In the genomic region with DNA sequence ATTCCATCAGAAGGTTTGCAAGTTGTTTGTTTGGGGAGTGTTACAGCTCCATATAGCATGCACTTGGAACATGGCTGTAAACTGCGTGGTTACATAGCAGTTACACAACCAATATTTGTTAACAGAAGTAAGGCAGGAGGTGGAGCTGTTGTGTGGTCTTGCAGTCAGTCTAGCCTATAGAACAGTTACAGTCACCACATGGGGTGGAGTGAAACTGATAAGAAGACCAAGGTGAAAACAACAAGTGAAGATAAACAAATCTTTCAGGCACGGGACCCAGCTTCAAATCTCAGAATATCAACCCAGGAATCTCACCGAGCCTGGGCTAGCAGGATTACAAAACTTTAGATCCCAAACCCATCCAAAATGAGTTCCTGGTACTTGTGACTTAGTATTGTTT, we compare ENCODE assay signal across 8 mouse cellular contexts. TPM values are rescaled to one million over a fixed set of nuclear protein-coding genes. Genes with fewer than 3 reads are reported as not detected.
DNase-seq lines count a peak whose midpoint lies in the region; ATAC-seq and TF ChIP-seq lines count a peak whose summit lies in the region.

No protein-coding gene starts in this region.

- peak overlapping the region; percentile 91 for H3K4me2 ChIP-seq in heart, embryonic 14.5 days (ENCODE audit: low read length)
- H3K4me2 ChIP-seq in hindbrain, postnatal 0 days (ENCODE audit: low read depth, low read length): peak overlapping the region; percentile 80
- H3K4me2 ChIP-seq in midbrain, embryonic 13.5 days (replicated peaks): peak overlapping the region; percentile 67

- WGBS in heart, embryonic 14.5 days: 54% methylated on average over 3 of the region's 3 CpGs
- 82% methylated on average over 3 of the region's 3 CpGs for WGBS in hindbrain, postnatal 0 days
- 84% methylated on average over 3 of the region's 3 CpGs for WGBS in midbrain, embryonic 13.5 days

- H3K9ac ChIP-seq in heart, embryonic 14.5 days (ENCODE audit: low read length): peak overlapping the region; percentile 89
- peak overlapping the region; percentile 93; the same call in 1 of the 2 replicates for H3K9ac ChIP-seq in hindbrain, postnatal 0 days (replicated peaks; ENCODE audit: low read length)
- H3K9ac ChIP-seq in midbrain, embryonic 13.5 days (replicated peaks): peak overlapping the region; percentile 89

- H3K9me3 ChIP-seq in heart, embryonic 14.5 days (ENCODE audit: control insufficient read depth, low read length): no peaks in the 10 kb centered on the region
- H3K9me3 ChIP-seq in hindbrain, postnatal 0 days (ENCODE audit: low read length): no peaks in the 10 kb centered on the region
- no peaks in the 10 kb centered on the region for H3K9me3 ChIP-seq in midbrain, embryonic 13.5 days

- peaks cover 44% of the 10 kb centered on the region for H3K36me3 ChIP-seq in heart, embryonic 14.5 days (ENCODE audit: control insufficient read depth, insufficient read depth, low read length)
- peaks cover 31% of the 10 kb centered on the region; the same call in 1 of the 2 replicates for H3K36me3 ChIP-seq in hindbrain, postnatal 0 days (ENCODE audit: insufficient read depth, low read length)
- peaks cover 39% of the 10 kb centered on the region for H3K36me3 ChIP-seq in midbrain, embryonic 13.5 days

- peak overlapping the region; percentile 87 to 89; a peak in 2 of 4 replicates for H3K27ac ChIP-seq in heart, embryonic 14.5 days (replicated peaks in 1 of 2; ENCODE audit: control insufficient read depth in 1 of 2, insufficient read depth in 1 of 2, low read depth in 2 of 2, low read length in 2 of 2)
- no peak overlapping the region for H3K27ac ChIP-seq in hindbrain, postnatal 0 days
- no peak overlapping the region for H3K27ac ChIP-seq in midbrain, embryonic 13.5 days

- H3K4me3 ChIP-seq in heart, embryonic 14.5 days (ENCODE audit: control insufficient read depth in 1 of 2, insufficient read depth in 1 of 2, low read depth in 1 of 2, low read length in 2 of 2): peak overlapping the region; percentile 77 to 93; a peak in 3 of 4 replicates
- peak overlapping the region; percentile 96; the same call in 1 of the 2 replicates for H3K4me3 ChIP-seq in hindbrain, postnatal 0 days (ENCODE audit: low read length)
- peak overlapping the region; percentile 97 for H3K4me3 ChIP-seq in midbrain, embryonic 13.5 days (replicated peaks)

- no peak for DNase-seq in heart, adult 8-10 months (ENCODE audit: low spot score)
- DNase-seq in hindbrain, postnatal 0 days (ENCODE audit: low spot score): no peak
- no peak for DNase-seq in spleen, postnatal 10 days (ENCODE audit: low spot score in 2 of 2)
- no peak for DNase-seq in right cerebral cortex, adult 2 months (ENCODE audit: low spot score in 2 of 2)
- DNase-seq in kidney, adult 9 months: no peak

- H3K27me3 ChIP-seq in heart, embryonic 14.5 days (ENCODE audit: control insufficient read depth, insufficient read depth, low read length): no peaks in the 10 kb centered on the region
- no peaks in the 10 kb centered on the region for H3K27me3 ChIP-seq in hindbrain, postnatal 0 days (ENCODE audit: insufficient read depth, low read length)
- H3K27me3 ChIP-seq in midbrain, embryonic 13.5 days: no peaks in the 10 kb centered on the region

- peaks cover 18 to 38% of the 10 kb centered on the region in 2 experiments for H3K4me1 ChIP-seq in heart, embryonic 14.5 days (ENCODE audit: control insufficient read depth in 2 of 2, insufficient read depth in 2 of 2, low read length in 2 of 2)
- H3K4me1 ChIP-seq in hindbrain, postnatal 0 days (ENCODE audit: insufficient read depth, low read length): peaks cover 7% of the 10 kb centered on the region; the same call in 1 of the 2 replicates
- peaks cover 36% of the 10 kb centered on the region for H3K4me1 ChIP-seq in midbrain, embryonic 13.5 days (replicated peaks)

- 0 out of 2 replicates have a peak, but pooled peaks have one; percentile 8 for TF ChIP-seq CTCF in hindbrain, postnatal 0 days (IDR thresholded peaks at IDR 0.05; ENCODE audit: low read depth)

- ATAC-seq in heart, embryonic 14.5 days (ENCODE audit: insufficient number of reproducible peaks, insufficient read depth, low FRiP score, low read depth): no peak
- peak; percentile 15 for ATAC-seq in activated CD4-positive, CD25-positive, alpha-beta regulatory T cell, adult 4 months
- ATAC-seq in hindbrain, postnatal 0 days: no peak
- ATAC-seq in midbrain, embryonic 13.5 days: no peak

RNA-seq across cellular contexts. Expression of a gene that starts 1.6 kb away (rescaled TPM):
- 6.7 and 7.7 TPM in 2 replicates for polyA plus RNA-seq in heart, embryonic 14.5 days (2014; fragmentation: Nextera tagmentation; extraction: Ambion mirVana)
- total RNA-seq in heart, adult 8-10 months (2022): 10 to 100 TPM; 83.8 to 98.3 (median 94.7) TPM
- 10 to 100 TPM; 12.7 to 14.3 TPM for polyA plus RNA-seq in activated CD4-positive, CD25-positive, alpha-beta regulatory T cell, adult 4 months (2017; shearing (Covaris generic))
- 43.6 and 45.4 TPM in 2 replicates for total RNA-seq in hindbrain, postnatal 0 days (2014; rRNA removed)
- polyA plus RNA-seq in hindbrain, postnatal 0 days (2015; fragmentation: Nextera tagmentation; extraction: Ambion mirVana): 4.5 and 5.5 TPM in 2 replicates
- 8.4 and 8.5 TPM in 2 replicates for polyA plus RNA-seq in midbrain, embryonic 13.5 days (2015; fragmentation: Nextera tagmentation; extraction: Ambion mirVana)

RNA-seq across cellular contexts. Expression of a gene that starts 36.9 kb away (rescaled TPM):
- polyA plus RNA-seq in heart, embryonic 14.5 days (2014; fragmentation: Nextera tagmentation; extraction: Ambion mirVana): 36.0 and 40.9 TPM in 2 replicates
- total RNA-seq in heart, adult 8-10 months (2022): 10 to 100 TPM; 21.0 to 25.3 (median 21.7) TPM
- polyA plus RNA-seq in activated CD4-positive, CD25-positive, alpha-beta regulatory T cell, adult 4 months (2017; shearing (Covaris generic)): 1 to 10 TPM; 5.3 to 6.9 TPM
- 42.7 and 50.3 TPM in 2 replicates for total RNA-seq in hindbrain, postnatal 0 days (2014; rRNA removed)
- 54.0 and 56.7 TPM in 2 replicates for polyA plus RNA-seq in hindbrain, postnatal 0 days (2015; fragmentation: Nextera tagmentation; extraction: Ambion mirVana)
- polyA plus RNA-seq in midbrain, embryonic 13.5 days (2015; fragmentation: Nextera tagmentation; extraction: Ambion mirVana): 84.8 and 91.6 TPM in 2 replicates

RNA-seq across cellular contexts. Expression of a gene that starts 50.1 kb away (rescaled TPM):
- polyA plus RNA-seq in heart, embryonic 14.5 days (2014; fragmentation: Nextera tagmentation; extraction: Ambion mirVana): 25.3 and 26.2 TPM in 2 replicates
- total RNA-seq in heart, adult 8-10 months (2022): 10 to 100 TPM; 24.8 to 31.0 (median 29.0) TPM
- polyA plus RNA-seq in activated CD4-positive, CD25-positive, alpha-beta regulatory T cell, adult 4 months (2017; shearing (Covaris generic)): 10 to 100 TPM; 21.2 to 24.9 TPM
- 88.2 and 91.7 TPM in 2 replicates for total RNA-seq in hindbrain, postnatal 0 days (2014; rRNA removed)
- 36.7 and 38.3 TPM in 2 replicates for polyA plus RNA-seq in hindbrain, postnatal 0 days (2015; fragmentation: Nextera tagmentation; extraction: Ambion mirVana)
- polyA plus RNA-seq in midbrain, embryonic 13.5 days (2015; fragmentation: Nextera tagmentation; extraction: Ambion mirVana): 42.6 and 49.1 TPM in 2 replicates

RNA-seq across cellular contexts. Expression of a gene that starts 53.0 kb away (rescaled TPM):
- 17.5 and 18.2 TPM in 2 replicates for polyA plus RNA-seq in heart, embryonic 14.5 days (2014; fragmentation: Nextera tagmentation; extraction: Ambion mirVana)
- 10 to 100 TPM; 19.7 to 28.9 (median 23.3) TPM for total RNA-seq in heart, adult 8-10 months (2022)
- polyA plus RNA-seq in activated CD4-positive, CD25-positive, alpha-beta regulatory T cell, adult 4 months (2017; shearing (Covaris generic)): 1 to 10 TPM; 2.9 to 3.6 TPM
- 53.3 and 57.9 TPM in 2 replicates for total RNA-seq in hindbrain, postnatal 0 days (2014; rRNA removed)
- polyA plus RNA-seq in hindbrain, postnatal 0 days (2015; fragmentation: Nextera tagmentation; extraction: Ambion mirVana): 18.1 and 20.0 TPM in 2 replicates
- 18.4 and 20.6 TPM in 2 replicates for polyA plus RNA-seq in midbrain, embryonic 13.5 days (2015; fragmentation: Nextera tagmentation; extraction: Ambion mirVana)

Comparison
In these comparisons a context has a peak if more than half of its experiments do, and no peak if none do; other contexts are left out.
1. H3K27ac ChIP-seq: peak in heart, embryonic 14.5 days (2 of 2); none in hindbrain, postnatal 0 days (single experiment) and midbrain, embryonic 13.5 days (single experiment).
2. Peak in every context shown above with its lines, with median percentiles within 50 percentile points of each other: H3K4me2 ChIP-seq, H3K4me3 ChIP-seq and H3K9ac ChIP-seq.